ENCODE assay signal across 23 mouse cellular contexts in genomic region chr10:24951575-24951974, GRCm38 (mm10). TPM values are rescaled to one million over a fixed set of nuclear protein-coding genes. Genes with fewer than 3 reads are reported as not detected.
"Had no signal": no experiment of that assay in that cellular context is flagged by ENCODE, and none has a peak within 500 bp of the region (broad histone marks: within the 10 kb centered on the region; RNA-seq: fewer than 3 reads in every experiment).

No protein-coding gene starts in this region.

- H3K27ac ChIP-seq: layer of hippocampus, adult 2 months; left cerebral cortex, adult 2 months; liver, embryonic 14.5 days; midbrain, embryonic 12.5 days; midbrain, embryonic 15.5 days; neural tube, embryonic 12.5 days; neural tube, embryonic 15.5 days; stomach, embryonic 15.5 days had no signal

- H3K9ac ChIP-seq: liver, embryonic 14.5 days; midbrain, embryonic 12.5 days; midbrain, embryonic 15.5 days; neural tube, embryonic 12.5 days; neural tube, embryonic 15.5 days; stomach, embryonic 15.5 days had no signal

- H3K4me1 ChIP-seq: midbrain, embryonic 12.5 days; midbrain, embryonic 15.5 days; neural tube, embryonic 12.5 days; neural tube, embryonic 15.5 days; stomach, embryonic 15.5 days had no signal

- H3K4me3 ChIP-seq: layer of hippocampus, adult 2 months; left cerebral cortex, adult 2 months; midbrain, embryonic 12.5 days; midbrain, embryonic 15.5 days; neural tube, embryonic 12.5 days; neural tube, embryonic 15.5 days; stomach, embryonic 15.5 days had no signal

- DNase-seq: kidney, adult 18-20 months; kidney, adult 9 months; kidney, postnatal 25 days; layer of hippocampus, adult 9-11 months; layer of hippocampus, postnatal 36 days; lung, postnatal 14 days; lung, postnatal 4 days; right cerebral cortex, adult 18-20 months; right cerebral cortex, postnatal 14 days; right cerebral cortex, postnatal 4 days; spleen, adult 18-20 months; thymus, postnatal 25 days had no signal

- ATAC-seq: inflammation-experienced regulatory T-cells, adult 6 months; intestine, embryonic 16.5 days; midbrain, embryonic 15.5 days had no signal

- H3K27me3 ChIP-seq: midbrain, embryonic 12.5 days; midbrain, embryonic 15.5 days; neural tube, embryonic 12.5 days; neural tube, embryonic 15.5 days; stomach, embryonic 15.5 days had no signal

- H3K9me3 ChIP-seq: midbrain, embryonic 12.5 days; midbrain, embryonic 15.5 days; neural tube, embryonic 12.5 days; neural tube, embryonic 15.5 days; stomach, embryonic 15.5 days had no signal

- H3K4me2 ChIP-seq: midbrain, embryonic 12.5 days; midbrain, embryonic 15.5 days; neural tube, embryonic 12.5 days; neural tube, embryonic 15.5 days; stomach, embryonic 15.5 days had no signal

- H3K36me3 ChIP-seq: midbrain, embryonic 12.5 days; midbrain, embryonic 15.5 days; neural tube, embryonic 12.5 days; neural tube, embryonic 15.5 days; stomach, embryonic 15.5 days had no signal

RNA-seq across cellular contexts. Expression of gene Arg1, which starts 24.3 kb away (rescaled TPM):
- total RNA-seq: layer of hippocampus, postnatal 36 days; left cerebral cortex, adult 2 months; megakaryocyte progenitor cell, adult 5-6 weeks had no signal
